Mouse (Mus musculus) midbrain, embryonic 14.5 days (tissue): Measurements from ENCODE around the gene Axl. TPM values are rescaled to one million over a fixed set of nuclear protein-coding genes. Genes with fewer than 3 reads are reported as not detected.

Experiments used
- microRNA-seq: library from miRNA; unstranded; fragments of <30 nt; microRNA quantifications from one replicate; pipeline ENCODE4, GENCODE M21; 2016
- polyA plus RNA-seq: library from polyadenylated mRNA; unstranded; fragments of >200 nt; fragmentation: Nextera tagmentation; extraction: Ambion mirVana; gene quantifications from 2 replicates; pipeline ENCODE4 v1.2.1, GENCODE M21; 2014

Axl gene
- polyA plus RNA-seq, 1 experiment from 2014 or later, result 20.2 TPM

Small RNA genes lying within 50 kb of the gene (microRNA-seq; reads per million reads assigned to microRNA genes)
- not detected for gene Gm24865

Other genes starting within 250 kb of the Axl start
- gene Ceacam2, start 248.8 kb downstream of the Axl start, polyA plus RNA-seq, result 0.16 and 0.24 TPM in 2 replicates
- gene Erich4, start 172.8 kb downstream of the Axl start, polyA plus RNA-seq, result not detected in 2 replicates
- gene Dmac2, start 169.3 kb downstream of the Axl start, polyA plus RNA-seq, result 40.4 and 44.9 TPM in 2 replicates
- gene B3gnt8, start 162.1 kb downstream of the Axl start, polyA plus RNA-seq, result 0.30 and 0.50 TPM in 2 replicates
- gene Bckdha, start 129.7 kb downstream of the Axl start, polyA plus RNA-seq, result 40.6 and 46.3 TPM in 2 replicates
- 38.3 and 41.3 TPM in 2 replicates for gene Exosc5, start 129.5 kb downstream of the Axl start, polyA plus RNA-seq
- 32.8 and 46.5 TPM in 2 replicates for gene Tmem91, start 113.5 kb downstream of the Axl start, polyA plus RNA-seq
- gene B9d2, start 107.9 kb downstream of the Axl start, polyA plus RNA-seq, result 44.3 and 47.9 TPM in 2 replicates
- 0.67 and 1.1 TPM in 2 replicates for gene Tgfb1, start 101.7 kb downstream of the Axl start, polyA plus RNA-seq
- 38.3 and 47.7 TPM in 2 replicates for gene Ccdc97, start 69.6 kb downstream of the Axl start, polyA plus RNA-seq
- gene Hnrnpul1, start 33.9 kb downstream of the Axl start, polyA plus RNA-seq, result 52.1 and 61.6 TPM in 2 replicates
- gene Cyp2s1, start 28.2 kb upstream of the Axl start, polyA plus RNA-seq, result 1.4 and 2.1 TPM in 2 replicates
- gene Cyp2b10, start 108.9 kb upstream of the Axl start, polyA plus RNA-seq, result not detected in 2 replicates